Mouse (Mus musculus) monocyte, adult 5-6 weeks (primary cell): ENCODE results near the gene Pus1. TPM values are rescaled to one million over a fixed set of nuclear protein-coding genes. Genes with fewer than 3 reads are reported as not detected.

ENCODE experiments used
- ATAC-seq: fragments of 153-309, 156-312 bp; replicated peaks from 2 replicates; pipeline ENCODE4 v1.8.0; 2017; ENCODE audit warnings: mild to moderate bottlenecking; ENCODE audit not compliant: low TSS enrichment, insufficient number of reproducible peaks, severe bottlenecking, poor library complexity, low FRiP score
- total RNA-seq: library from RNA; stranded (forward); fragments of 200-1000, 200-491, 200-594 nt; gene quantifications from 3 replicates; pipeline ENCODE4 v1.2.3, GENCODE M21; 2017

The Pus1 gene
- 26.3 to 29.9 TPM (median 28.8 TPM) in 3 replicates for total RNA-seq

- ATAC-seq: peak; percentile 81
These were observed at the start of gene Pus1 for GRCm38 (mm10) chr5:110779998-110780760. Gene Pus1 (minus strand): TSS chr5:110780659.

- ATAC-seq: no peak
These were observed 47.1 kb upstream of the Pus1 start for GRCm38 (mm10) chr5:110827576-110827975.

- ATAC-seq: no peak
These were observed 46.5 kb upstream of the Pus1 start for GRCm38 (mm10) chr5:110826781-110827495.

- no peak for ATAC-seq
These were observed 44.0 kb upstream of the Pus1 start for GRCm38 (mm10) chr5:110824421-110824820.

- peak; percentile 88 for ATAC-seq
These were observed 29.3 kb upstream of the Pus1 start, which contains the start of gene Ulk1 for GRCm38 (mm10) chr5:110809667-110810325. Gene Ulk1 (minus strand): TSS chr5:110810097.

- ATAC-seq: no peak
These were observed 28.6 kb upstream of the Pus1 start for GRCm38 (mm10) chr5:110808821-110809666.

- peak; percentile 66 for ATAC-seq
These were observed 27.7 kb upstream of the Pus1 start for GRCm38 (mm10) chr5:110808061-110808631.

- ATAC-seq: no peak
These were observed 27.0 kb upstream of the Pus1 start for GRCm38 (mm10) chr5:110807453-110807852.

- no peak for ATAC-seq
These were observed 26.2 kb upstream of the Pus1 start for GRCm38 (mm10) chr5:110806676-110807075.

GRCm38 (mm10) chr5:110806154-110806553 lies 25.7 kb upstream of the Pus1 start:
- ATAC-seq: no peak

GRCm38 (mm10) chr5:110804012-110804743 lies 23.7 kb upstream of the Pus1 start:
- ATAC-seq: no peak

- ATAC-seq: no peak
These were observed 22.4 kb upstream of the Pus1 start for GRCm38 (mm10) chr5:110802809-110803208.

- ATAC-seq: no peak
These were observed 21.7 kb upstream of the Pus1 start for GRCm38 (mm10) chr5:110802186-110802585.

GRCm38 (mm10) chr5:110801036-110801624 lies 20.7 kb upstream of the Pus1 start:
- no peak for ATAC-seq

- no peak for ATAC-seq
These were observed 17.2 kb upstream of the Pus1 start for GRCm38 (mm10) chr5:110797696-110798095.

- no peak for ATAC-seq
These were observed 13.9 kb upstream of the Pus1 start for GRCm38 (mm10) chr5:110794363-110794762.

- no peak for ATAC-seq
These were observed 8.2 kb upstream of the Pus1 start for GRCm38 (mm10) chr5:110788684-110789083.
